Mouse (Mus musculus) limb, embryonic 14.5 days (tissue): ENCODE measurements around the gene Pgam5. TPM values are rescaled to one million over a fixed set of nuclear protein-coding genes. Genes with fewer than 3 reads are reported as not detected.
A peak's percentile ranks its signal among the peaks of the same experiment; 100 is the strongest.

Experiments
- ATAC-seq: fragments of 200-750 bp; cut with Nextera tagmentation; 2 replicates; pipeline ENCODE4 v1.8.0; 2017; ENCODE audit warnings: low read depth, moderate number of reproducible peaks, moderate TSS enrichment; ENCODE audit not compliant: low FRiP score
- DNase-seq: peaks from one replicate; pipeline ENCODE4 v3.0.0-alpha.2; 2015; ENCODE audit warnings: low spot score
- H3K27ac ChIP-seq: fragments of 300-500 bp; sonication (generic); replicated peaks from 2 replicates; pipeline ENCODE4 v1.5.1; 2014; ENCODE audit warnings: low read depth, mild to moderate bottlenecking, low read length, moderate library complexity, mixed read lengths
- H3K27me3 ChIP-seq: fragments of 300-500 bp; sonication (generic); 2 replicates; pipeline ENCODE4 v1.6.1; 2014; ENCODE audit warnings: low read length, mixed read lengths; ENCODE audit not compliant: control insufficient read depth, insufficient read depth
- H3K36me3 ChIP-seq: fragments of 300-500 bp; sonication (generic); 2 replicates; pipeline ENCODE4 v1.6.1; 2014; ENCODE audit warnings: mild to moderate bottlenecking, low read length, moderate library complexity, mixed read lengths; ENCODE audit not compliant: control insufficient read depth, insufficient read depth
- H3K4me1 ChIP-seq: fragments of 300-500 bp; sonication (generic); 2 replicates; pipeline ENCODE4 v1.6.1; 2014; ENCODE audit warnings: antibody characterized with exemption, low read length, mixed read lengths; ENCODE audit not compliant: control insufficient read depth, insufficient read depth
- H3K4me2 ChIP-seq: fragments of 300-500 bp; sonication (generic); replicated peaks from 2 replicates; pipeline ENCODE4 v1.6.1; 2014; ENCODE audit warnings: low read depth, mild to moderate bottlenecking, low read length, moderate library complexity; ENCODE audit not compliant: severe bottlenecking
- H3K4me3 ChIP-seq: fragments of 300-500 bp; sonication (generic); replicated peaks from 2 replicates; pipeline ENCODE4 v1.5.1; 2014; ENCODE audit warnings: low read length
- H3K9ac ChIP-seq: fragments of 300-500 bp; sonication (generic); 2 replicates; pipeline ENCODE4 v1.6.1; 2014; ENCODE audit warnings: mild to moderate bottlenecking, low read depth, low read length, moderate library complexity; ENCODE audit not compliant: severe bottlenecking
- H3K9me3 ChIP-seq: fragments of 300-500 bp; sonication (generic); 2 replicates; pipeline ENCODE4 v1.6.1; 2016; ENCODE audit warnings: low read length; ENCODE audit not compliant: control insufficient read depth
- POLR2A ChIP-seq: fragments of 200-500 bp; IDR thresholded peaks from 2 replicates; pipeline ENCODE4 v1.8.0; 2012; ENCODE audit warnings: inconsistent platforms, mild to moderate bottlenecking, moderate library complexity, borderline replicate concordance; ENCODE audit not compliant: insufficient read depth, insufficient read length; ENCODE audit errors: extremely low read depth
- WGBS: fragments of 180-500 bp; shearing (Covaris S2); extraction: QIAGEN DNeasy Blood & Tissue Kit; methylation state at CpG from one replicate; pipeline ENCODE4 v1.1.7; 2014; 5-methylcytosine and 5-hydroxymethylcytosine counted together
- polyA plus RNA-seq, 2 experiments: library from polyadenylated mRNA; depleted of rRNA in 1 of 2; stranded (reverse) in 1 of 2; unstranded in 1 of 2; fragments of >200 nt; fragmentation: Nextera tagmentation in 1 of 2; extraction: Ambion mirVana in 1 of 2; gene quantifications; 2 replicates each; pipeline versions ENCODE4 v1.2.1 to v1.2.3; 2012 to 2014

The Pgam5 gene
- 41.0 and 44.4 TPM in 2 replicates for polyA plus RNA-seq (2012; rRNA removed)
- 70.2 and 74.7 TPM in 2 replicates for polyA plus RNA-seq (2014; fragmentation: Nextera tagmentation; extraction: Ambion mirVana)

DNA sequence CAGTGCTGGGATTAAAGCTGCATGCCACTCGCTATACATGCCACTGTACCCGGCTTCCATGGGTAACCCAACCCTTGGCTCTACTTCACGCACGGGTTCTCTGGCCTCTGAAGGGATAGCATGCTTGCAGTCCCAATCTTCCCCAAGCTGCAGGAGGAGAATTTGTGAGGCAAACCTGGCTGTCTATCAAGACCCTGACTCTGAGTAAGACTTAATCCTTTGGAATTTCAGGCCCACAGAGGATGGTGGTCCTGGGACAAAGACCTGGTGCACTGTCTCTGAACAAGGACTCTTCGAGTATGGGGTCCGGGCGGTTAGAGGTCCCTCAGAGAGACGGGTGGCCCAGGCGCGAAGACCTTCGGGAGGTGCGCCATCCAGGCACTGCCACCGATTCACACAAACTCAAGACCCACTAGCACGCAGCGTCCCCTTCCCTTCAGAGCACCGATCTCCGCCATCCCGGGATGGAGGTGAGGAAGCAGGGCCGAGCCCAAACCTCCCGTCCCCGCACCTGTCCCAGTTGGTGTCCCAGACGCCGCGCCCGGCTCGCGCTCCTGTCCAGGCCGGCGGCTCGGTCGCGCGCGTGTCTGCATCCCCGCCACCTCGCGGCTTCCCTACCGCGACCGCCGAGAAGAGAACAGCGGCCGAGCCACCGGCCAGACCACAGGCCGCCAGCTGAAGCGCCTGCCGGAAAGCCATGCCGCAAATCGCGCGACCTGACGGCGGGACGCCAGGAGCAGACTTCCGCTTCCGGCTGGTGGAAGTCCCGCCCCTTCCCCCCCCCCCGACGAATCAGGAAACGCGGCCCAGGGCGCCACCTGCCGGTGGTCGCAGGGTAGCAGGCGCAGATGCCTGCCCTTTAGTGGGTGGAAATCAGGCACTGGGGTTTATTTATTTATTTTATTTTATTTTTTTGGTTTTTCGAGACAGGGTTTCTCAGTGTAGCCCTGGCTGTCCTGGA, at the start of gene Pgam5:
Pgam5 (minus strand) TSS at position 773 of the 961 bp plus-strand sequence.
- TF ChIP-seq POLR2A, result peak; percentile 51; the same call in 1 of the 2 replicates
- H3K9me3 ChIP-seq, result no peaks in the 10 kb centered on the region
- peak; percentile 92 for ATAC-seq
- DNase-seq, result peak; percentile 90
- H3K27me3 ChIP-seq, result no peaks in the 10 kb centered on the region
- peaks cover 5% of the 10 kb centered on the region for H3K4me1 ChIP-seq
- peak within 1 kb of the TSS; percentile 94 for H3K4me3 ChIP-seq
- peak within 1 kb of the TSS; percentile 92 for H3K9ac ChIP-seq
- peak within 1 kb of the TSS; percentile 94 for H3K4me2 ChIP-seq
- peaks cover 30% of the 10 kb centered on the region for H3K36me3 ChIP-seq
- under 1% methylated on average over 65 of the region's 66 CpGs for WGBS
- H3K27ac ChIP-seq, result peak within 1 kb of the TSS; percentile 55; the same call in 1 of the 2 replicates

DNA sequence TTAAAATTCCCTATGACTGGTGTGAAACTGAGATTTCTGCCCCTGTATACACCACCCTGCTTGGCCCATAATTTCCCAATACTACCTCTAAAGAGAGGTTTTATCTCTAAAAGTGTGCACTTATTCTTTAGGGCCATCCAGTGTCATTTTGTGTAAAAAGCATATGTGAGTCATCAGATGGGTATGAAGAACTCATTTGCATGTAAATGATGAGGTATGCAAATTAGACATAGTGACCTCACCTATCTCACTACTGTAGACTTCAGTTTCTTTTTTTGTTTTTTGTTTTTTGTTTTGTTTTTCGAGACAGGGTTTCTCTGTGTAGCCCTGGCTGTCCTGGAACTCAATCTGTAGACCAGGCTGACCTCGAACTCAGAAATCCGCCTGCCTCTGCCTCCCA, 43.4 kb upstream of the Pgam5 start:
- H3K27ac ChIP-seq, result no peak overlapping the region
- no peak overlapping the region for H3K9ac ChIP-seq
- H3K27me3 ChIP-seq, result no peaks in the 10 kb centered on the region
- H3K4me2 ChIP-seq, result no peak overlapping the region
- no peaks in the 10 kb centered on the region for H3K9me3 ChIP-seq
- 99% methylated on average over 3 of the region's 3 CpGs for WGBS
- no peaks in the 10 kb centered on the region for H3K4me1 ChIP-seq
- H3K36me3 ChIP-seq, result peaks cover 66% of the 10 kb centered on the region
- no peak for TF ChIP-seq POLR2A
- ATAC-seq, result no peak
- no peak overlapping the region for H3K4me3 ChIP-seq
- DNase-seq, result no peak

DNA sequence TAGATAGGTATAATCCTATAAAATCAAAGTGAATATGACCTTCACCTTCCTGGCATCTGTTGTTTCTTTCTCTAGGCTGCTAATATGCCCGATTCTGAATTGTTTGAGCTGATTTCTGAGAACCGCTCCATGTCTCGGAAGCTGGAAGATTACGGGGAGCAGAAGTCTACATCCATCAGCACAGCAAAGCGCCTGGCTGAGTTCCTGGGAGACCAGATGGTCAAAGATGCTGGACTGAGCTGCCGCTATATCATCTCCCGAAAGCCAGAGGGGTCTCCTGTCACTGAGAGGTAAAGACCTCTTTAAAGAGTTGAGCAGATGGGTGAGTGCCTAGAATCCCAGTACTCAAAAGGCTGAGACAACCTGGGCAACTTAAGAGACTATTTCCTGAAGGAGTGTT, 39.1 kb upstream of the Pgam5 start:
- H3K36me3 ChIP-seq, result peaks cover 67% of the 10 kb centered on the region
- WGBS, result 95% methylated on average over 7 of the region's 7 CpGs
- no peak overlapping the region for H3K4me2 ChIP-seq
- no peak for DNase-seq
- TF ChIP-seq POLR2A, result no peak
- H3K4me3 ChIP-seq, result no peak overlapping the region
- H3K4me1 ChIP-seq, result no peaks in the 10 kb centered on the region
- no peaks in the 10 kb centered on the region for H3K9me3 ChIP-seq
- no peaks in the 10 kb centered on the region for H3K27me3 ChIP-seq
- no peak overlapping the region for H3K9ac ChIP-seq
- no peak for ATAC-seq
- H3K27ac ChIP-seq, result no peak overlapping the region

DNA sequence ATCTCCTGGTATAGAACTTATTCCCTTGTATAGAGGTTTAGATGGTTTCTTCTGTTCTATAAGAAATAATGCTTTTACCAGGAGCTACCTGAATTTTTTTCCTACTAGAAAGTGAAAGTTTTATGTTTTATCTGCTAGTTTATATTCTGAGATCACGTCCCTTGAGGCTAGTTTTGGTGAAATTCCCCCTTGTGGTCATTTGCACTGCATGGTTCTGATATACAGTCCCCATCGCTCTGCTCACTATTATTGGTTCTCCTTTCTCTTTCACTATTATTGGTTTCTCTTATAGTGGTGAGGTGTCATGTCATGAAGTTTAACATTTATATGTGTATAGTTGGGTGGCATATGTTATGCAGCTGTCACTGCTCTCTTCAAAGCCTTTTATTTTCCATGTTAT, 30.9 kb upstream of the Pgam5 start:
- H3K36me3 ChIP-seq, result peaks cover 83% of the 10 kb centered on the region

DNA sequence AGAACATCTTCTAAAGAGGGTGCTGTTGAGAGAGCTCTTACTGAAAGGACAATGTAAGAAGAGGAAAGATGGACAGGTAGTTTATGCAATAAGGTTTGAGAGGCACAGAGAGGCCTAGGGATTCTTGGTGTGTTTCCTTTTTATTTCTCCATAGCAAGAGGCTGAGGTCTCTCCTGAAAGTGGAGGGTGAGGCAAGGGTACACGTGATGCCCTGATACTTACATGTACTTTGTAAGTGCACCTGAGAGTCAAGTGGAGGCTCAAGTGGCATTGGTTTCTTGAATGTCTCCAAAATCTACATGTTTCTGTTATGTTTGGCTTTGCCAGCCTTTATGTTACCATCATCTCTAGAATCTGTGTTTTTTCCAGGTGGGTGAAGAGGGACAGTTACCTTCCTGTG, 26.9 kb upstream of the Pgam5 start:
- WGBS, result 85% methylated on average over 1 of the region's 1 CpGs
- Histone ChIP-seq H3K27ac (no peak overlapping the region), H3K27me3 (no peaks in the 10 kb centered on the region), H3K9me3 (no peaks in the 10 kb centered on the region), H3K4me1 (no peaks in the 10 kb centered on the region), H3K9ac (no peak overlapping the region), H3K4me2 (no peak overlapping the region), H3K4me3 (no peak overlapping the region), H3K36me3 (peaks cover 71% of the 10 kb centered on the region)
- no peak for DNase-seq
- no peak for ATAC-seq
- TF ChIP-seq POLR2A, result no peak

More for the DNA sequence above, 30.9 kb upstream of the Pgam5 start:
- Histone ChIP-seq H3K9ac (no peak overlapping the region), H3K4me3 (no peak overlapping the region), H3K27ac (no peak overlapping the region), H3K9me3 (no peaks in the 10 kb centered on the region), H3K27me3 (no peaks in the 10 kb centered on the region), H3K4me1 (no peaks in the 10 kb centered on the region), H3K4me2 (no peak overlapping the region)
- 88% methylated on average over 2 of the region's 2 CpGs for WGBS
- DNase-seq (no peak), ATAC-seq (no peak)
- no peak for TF ChIP-seq POLR2A
